Mouse (Mus musculus): ENCODE measurements around the gene Gm4969. TPM values are rescaled to one million over a fixed set of nuclear protein-coding genes. Genes with fewer than 3 reads are reported as not detected.

The Gm4969 gene
- polyA plus RNA-seq, 1 experiment from 2014 or later = 0.30 TPM

DNA sequence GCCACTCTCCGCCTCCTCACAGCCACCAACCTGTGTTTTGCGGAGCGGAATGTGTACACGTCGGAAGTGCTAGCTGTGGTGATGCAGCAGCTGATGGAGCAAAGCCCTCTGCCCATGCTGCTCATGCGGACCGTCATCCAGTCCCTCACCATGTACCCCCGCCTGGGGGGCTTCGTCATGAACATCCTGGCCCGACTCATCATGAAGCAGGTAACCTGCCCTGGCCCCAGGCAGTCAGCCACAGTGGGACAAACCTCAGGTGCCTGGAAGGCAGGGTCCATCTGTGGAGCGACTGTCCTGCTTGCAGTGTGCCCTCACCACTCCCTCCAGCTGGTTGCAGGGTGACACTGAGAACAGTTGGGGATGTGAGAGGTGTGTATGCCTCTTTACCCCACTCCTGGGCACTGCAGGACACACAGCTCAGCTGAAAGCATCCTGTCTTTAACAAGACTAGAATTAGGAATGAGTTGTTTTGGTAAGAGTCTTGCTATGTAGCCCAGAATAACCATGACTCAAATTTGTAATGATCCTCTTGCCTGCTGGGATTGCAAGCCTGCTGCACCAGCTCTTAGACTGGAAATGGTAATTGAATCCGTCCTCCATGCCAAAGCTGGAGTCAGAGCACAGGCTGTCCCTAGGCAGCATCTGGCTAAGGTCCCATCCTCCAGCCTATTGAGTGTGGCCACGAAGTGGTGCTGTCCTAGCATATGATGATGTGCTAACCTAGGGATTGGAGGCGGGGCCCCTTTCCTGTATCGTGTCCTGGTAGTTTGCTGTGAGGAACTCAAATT is 65.6 kb downstream of the Gm4969 start:
- WGBS (ENCODE audit: insufficient replicate concordance) = 78% methylated on average over 15 of the region's 15 CpGs
- DNase-seq = no peak
- H3K4me3 ChIP-seq (replicated peaks) = no peak overlapping the region

DNA sequence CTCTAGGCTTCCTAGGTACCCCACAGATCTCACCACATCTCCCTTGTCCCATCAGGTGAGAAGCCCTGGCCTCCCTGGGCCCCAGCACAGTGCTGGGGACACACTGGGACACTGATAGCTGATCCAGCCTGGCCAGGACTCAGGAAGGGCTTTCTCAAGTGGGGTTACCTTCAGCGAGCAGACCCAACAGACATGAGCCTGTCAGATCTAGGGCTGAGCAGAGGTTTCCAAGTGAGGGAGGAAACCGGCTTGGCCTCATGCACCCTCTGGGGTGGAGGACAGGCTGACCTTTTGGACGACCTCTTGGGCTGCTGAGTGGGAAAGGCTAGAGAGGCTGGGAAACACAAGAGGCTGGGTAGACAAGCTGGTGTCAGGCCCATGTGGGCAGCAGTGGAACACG is 67.0 kb downstream of the Gm4969 start:
- Histone ChIP-seq H3K4me3 (replicated peaks) (no peak overlapping the region), H3K9ac (no peak overlapping the region), H3K27ac (no peak overlapping the region), H3K4me2 (no peak overlapping the region), H3K9me3 (replicated peaks) (no peaks in the 10 kb centered on the region), H3K4me1 (replicated peaks) (no peaks in the 10 kb centered on the region), H3K27me3 (no peaks in the 10 kb centered on the region), H3K36me3 (peaks cover 87% of the 10 kb centered on the region)
- ATAC-seq (ENCODE audit: low read depth) (no peak), DNase-seq (no peak)
- WGBS (ENCODE audit: insufficient replicate concordance) = 57% methylated on average over 4 of the region's 4 CpGs

More for the DNA sequence above, 65.6 kb downstream of the Gm4969 start:
- H3K4me2 ChIP-seq = no peak overlapping the region
- H3K9me3 ChIP-seq (replicated peaks) = 0 out of 2 replicates have a peak, but pooled peaks cover 4% of the 10 kb centered on the region
- peaks cover 73% of the 10 kb centered on the region for H3K36me3 ChIP-seq
- H3K9ac ChIP-seq = no peak overlapping the region
- no peak overlapping the region for H3K27ac ChIP-seq
- no peak for ATAC-seq (ENCODE audit: low read depth)
- H3K4me1 ChIP-seq (replicated peaks) = no peaks in the 10 kb centered on the region
- no peaks in the 10 kb centered on the region for H3K27me3 ChIP-seq

DNA sequence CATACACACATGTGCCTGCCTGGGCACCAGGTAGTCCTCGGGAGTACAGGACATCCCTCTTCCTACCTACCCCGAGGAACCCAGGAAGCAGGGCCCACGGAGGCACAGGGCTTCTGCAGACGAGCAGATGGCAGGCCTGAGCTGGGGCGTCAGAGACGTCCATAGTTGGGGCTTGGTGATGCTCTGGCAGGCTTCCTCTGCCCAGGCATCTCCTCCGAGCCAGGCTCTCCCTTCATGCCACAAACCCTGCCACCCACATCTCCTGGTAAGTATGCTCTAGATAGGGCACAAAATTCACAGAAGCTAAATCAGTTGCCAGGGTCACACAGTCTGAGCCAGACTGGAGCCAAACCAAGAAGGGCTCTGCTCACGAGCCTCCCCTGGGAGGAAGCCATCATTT is 68.0 kb downstream of the Gm4969 start:
- no peaks in the 10 kb centered on the region for H3K9me3 ChIP-seq (replicated peaks)
- H3K27ac ChIP-seq = no peak overlapping the region
- no peaks in the 10 kb centered on the region for H3K27me3 ChIP-seq
- ATAC-seq (ENCODE audit: low read depth) (no peak), DNase-seq (no peak)
- no peak overlapping the region for H3K4me3 ChIP-seq (replicated peaks)
- no peaks in the 10 kb centered on the region for H3K4me1 ChIP-seq (replicated peaks)
- H3K36me3 ChIP-seq = peaks cover 91% of the 10 kb centered on the region
- no peak overlapping the region for H3K4me2 ChIP-seq
- no peak overlapping the region for H3K9ac ChIP-seq
- 75% methylated on average over 8 of the region's 8 CpGs for WGBS (ENCODE audit: insufficient replicate concordance)

DNA sequence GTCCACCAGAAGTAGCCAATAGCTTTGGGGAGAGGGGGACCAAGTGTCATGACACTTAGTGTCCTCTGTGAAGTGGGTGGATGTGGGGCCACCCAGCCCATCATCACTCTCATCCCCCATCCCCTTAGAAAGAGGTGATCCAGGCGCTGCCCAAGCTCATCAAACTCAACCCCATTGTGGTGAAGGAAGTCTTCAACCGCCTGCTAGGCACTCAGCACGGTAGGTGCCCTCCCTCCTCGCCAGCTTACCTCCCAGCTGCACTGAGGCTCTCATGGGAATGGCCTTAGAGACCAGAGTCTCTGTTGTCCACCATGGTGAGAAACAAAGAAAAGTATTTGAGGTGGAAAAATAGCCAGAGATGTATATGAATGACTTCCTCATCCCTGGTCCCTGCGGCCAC is 68.9 kb downstream of the Gm4969 start:
- 81% methylated on average over 5 of the region's 5 CpGs for WGBS (ENCODE audit: insufficient replicate concordance)
- Histone ChIP-seq H3K27ac (no peak overlapping the region), H3K9ac (no peak overlapping the region), H3K4me3 (replicated peaks) (no peak overlapping the region), H3K27me3 (no peaks in the 10 kb centered on the region), H3K4me1 (replicated peaks) (no peaks in the 10 kb centered on the region), H3K36me3 (peaks cover 97% of the 10 kb centered on the region), H3K9me3 (replicated peaks) (no peaks in the 10 kb centered on the region), H3K4me2 (no peak overlapping the region)
- ATAC-seq (ENCODE audit: low read depth) (no peak), DNase-seq (no peak)

Small RNA genes within 50 kb of the gene (microRNA-seq; reads per million reads assigned to microRNA genes)
- gene Mir3100 = not detected

Other genes starting within 250 kb of the Gm4969 start
- gene Pglyrp1, start 247.0 kb downstream of the Gm4969 start, polyA plus RNA-seq (2015; fragmentation: Nextera tagmentation; extraction: Ambion mirVana) = 10.8 and 13.3 TPM in 2 replicates
- gene Ccdc61, start 208.0 kb downstream of the Gm4969 start, polyA plus RNA-seq (2015; fragmentation: Nextera tagmentation; extraction: Ambion mirVana) = 10.7 and 12.3 TPM in 2 replicates
- 0.08 TPM in 2 replicates for gene Nova2, start 192.5 kb downstream of the Gm4969 start, polyA plus RNA-seq (2015; fragmentation: Nextera tagmentation; extraction: Ambion mirVana)
- gene Nanos2, start 131.0 kb downstream of the Gm4969 start, polyA plus RNA-seq (2015; fragmentation: Nextera tagmentation; extraction: Ambion mirVana) = not detected in 2 replicates
- 0.37 and 0.82 TPM in 2 replicates for gene Mypop, start 127.1 kb downstream of the Gm4969 start, polyA plus RNA-seq (2015; fragmentation: Nextera tagmentation; extraction: Ambion mirVana)
- 9.2 and 9.3 TPM in 2 replicates for gene Irf2bp1, start 114.3 kb downstream of the Gm4969 start, polyA plus RNA-seq (2015; fragmentation: Nextera tagmentation; extraction: Ambion mirVana)
- gene Foxa3, start 94.8 kb downstream of the Gm4969 start, polyA plus RNA-seq (2015; fragmentation: Nextera tagmentation; extraction: Ambion mirVana) = 25.6 and 29.4 TPM in 2 replicates
- 15.0 and 17.4 TPM in 2 replicates for gene Sympk, start 94.0 kb downstream of the Gm4969 start, polyA plus RNA-seq (2015; fragmentation: Nextera tagmentation; extraction: Ambion mirVana)
- gene Rsph6a, start 63.7 kb downstream of the Gm4969 start, polyA plus RNA-seq (2015; fragmentation: Nextera tagmentation; extraction: Ambion mirVana) = not detected in 2 replicates
- gene Dmwd, start 42.1 kb downstream of the Gm4969 start, polyA plus RNA-seq (2015; fragmentation: Nextera tagmentation; extraction: Ambion mirVana) = 3.2 and 4.2 TPM in 2 replicates
- 8.5 and 10.1 TPM in 2 replicates for gene Dmpk, start 34.5 kb downstream of the Gm4969 start, polyA plus RNA-seq (2015; fragmentation: Nextera tagmentation; extraction: Ambion mirVana)
- 0.67 and 0.82 TPM in 2 replicates for gene Six5, start 23.8 kb downstream of the Gm4969 start, polyA plus RNA-seq (2015; fragmentation: Nextera tagmentation; extraction: Ambion mirVana)
- 5.6 and 6.4 TPM in 2 replicates for gene Fbxo46, start 1.5 kb upstream of the Gm4969 start, polyA plus RNA-seq (2015; fragmentation: Nextera tagmentation; extraction: Ambion mirVana)
- gene Qpctl, start 30.9 kb upstream of the Gm4969 start, polyA plus RNA-seq (2015; fragmentation: Nextera tagmentation; extraction: Ambion mirVana) = 4.0 and 4.3 TPM in 2 replicates
- 85.9 and 89.4 TPM in 2 replicates for gene Snrpd2, start 31.4 kb upstream of the Gm4969 start, polyA plus RNA-seq (2015; fragmentation: Nextera tagmentation; extraction: Ambion mirVana)
- 0.17 and 0.28 TPM in 2 replicates for gene Gipr, start 47.8 kb upstream of the Gm4969 start, polyA plus RNA-seq (2015; fragmentation: Nextera tagmentation; extraction: Ambion mirVana)
- gene Eml2, start 58.1 kb upstream of the Gm4969 start, polyA plus RNA-seq (2015; fragmentation: Nextera tagmentation; extraction: Ambion mirVana) = 3.6 and 4.4 TPM in 2 replicates
- 0.31 and 0.48 TPM in 2 replicates for gene Gpr4, start 94.2 kb upstream of the Gm4969 start, polyA plus RNA-seq (2015; fragmentation: Nextera tagmentation; extraction: Ambion mirVana)
- gene Opa3, start 110.0 kb upstream of the Gm4969 start, polyA plus RNA-seq (2015; fragmentation: Nextera tagmentation; extraction: Ambion mirVana) = 17.3 and 18.8 TPM in 2 replicates
- gene Vasp, start 153.4 kb upstream of the Gm4969 start, polyA plus RNA-seq (2015; fragmentation: Nextera tagmentation; extraction: Ambion mirVana) = 45.6 and 46.7 TPM in 2 replicates
- not detected in 2 replicates for gene Ppm1n, start 161.7 kb upstream of the Gm4969 start, polyA plus RNA-seq (2015; fragmentation: Nextera tagmentation; extraction: Ambion mirVana)
- gene Rtn2, start 164.3 kb upstream of the Gm4969 start, polyA plus RNA-seq (2015; fragmentation: Nextera tagmentation; extraction: Ambion mirVana) = 4.0 and 4.1 TPM in 2 replicates
- gene Fosb, start 191.7 kb upstream of the Gm4969 start, polyA plus RNA-seq (2015; fragmentation: Nextera tagmentation; extraction: Ambion mirVana) = 0.03 TPM in 1 of 2 replicates, not detected in the other
- gene Ercc1, start 226.4 kb upstream of the Gm4969 start, polyA plus RNA-seq (2015; fragmentation: Nextera tagmentation; extraction: Ambion mirVana) = 19.1 and 21.0 TPM in 2 replicates
- gene Cd3eap, start 241.1 kb upstream of the Gm4969 start, polyA plus RNA-seq (2015; fragmentation: Nextera tagmentation; extraction: Ambion mirVana) = 15.0 and 16.3 TPM in 2 replicates
- 1.1 and 1.2 TPM in 2 replicates for gene Ppp1r13l, start 241.4 kb upstream of the Gm4969 start, polyA plus RNA-seq (2015; fragmentation: Nextera tagmentation; extraction: Ambion mirVana)

Measured in liver, embryonic 13.5 days (tissue).